Mouse (Mus musculus) gastrocnemius, postnatal 4 days (tissue): ENCODE data around the gene Ppm1a. TPM values are rescaled to one million over a fixed set of nuclear protein-coding genes. Genes with fewer than 3 reads are reported as not detected.
A peak's percentile ranks its signal among the peaks of the same experiment; 100 is the strongest.
"Not testable (repeated sequence)": the region's sequence is repeated elsewhere in the genome, so short reads cannot be mapped to it uniquely, and the experiment has no call there.

Source experiments
- DNase-seq, 2 experiments: peaks; one replicate each; pipeline ENCODE4 v3.0.0; 2021 to 2022; ENCODE audit warnings: low spot score in 2 of 2, mixed read lengths in 2 of 2
- total RNA-seq, 2 experiments: library from RNA; stranded (reverse); gene quantifications; 2 replicates each; pipeline ENCODE4 v1.2.3; 2021

Gene Ppm1a
- total RNA-seq, 2 experiments from 2014 or later: 220 to 234 TPM

DNA sequence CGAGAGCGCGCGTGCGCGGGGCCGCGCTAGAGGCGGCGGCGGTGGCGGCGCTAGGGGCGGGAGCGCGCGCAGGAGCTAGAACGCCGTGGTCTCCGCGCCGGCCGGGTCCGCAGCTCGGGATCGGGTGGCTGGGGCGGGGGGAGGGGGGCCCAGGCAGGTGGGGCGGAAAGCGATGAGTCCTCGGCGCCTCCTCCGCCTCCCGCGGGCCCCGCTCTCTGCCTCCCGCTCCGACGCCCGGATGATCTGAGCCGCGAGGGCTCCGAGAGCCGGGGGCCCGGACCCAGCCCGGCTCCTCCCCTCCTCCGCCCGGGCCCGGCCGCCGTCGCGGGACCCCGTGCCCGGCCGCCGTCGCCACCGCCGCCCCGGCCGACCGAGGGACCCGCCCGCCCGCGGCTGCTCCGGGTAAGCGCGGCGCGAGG is 4.0 kb downstream of the Ppm1a start:
- DNase-seq: no peak

DNA sequence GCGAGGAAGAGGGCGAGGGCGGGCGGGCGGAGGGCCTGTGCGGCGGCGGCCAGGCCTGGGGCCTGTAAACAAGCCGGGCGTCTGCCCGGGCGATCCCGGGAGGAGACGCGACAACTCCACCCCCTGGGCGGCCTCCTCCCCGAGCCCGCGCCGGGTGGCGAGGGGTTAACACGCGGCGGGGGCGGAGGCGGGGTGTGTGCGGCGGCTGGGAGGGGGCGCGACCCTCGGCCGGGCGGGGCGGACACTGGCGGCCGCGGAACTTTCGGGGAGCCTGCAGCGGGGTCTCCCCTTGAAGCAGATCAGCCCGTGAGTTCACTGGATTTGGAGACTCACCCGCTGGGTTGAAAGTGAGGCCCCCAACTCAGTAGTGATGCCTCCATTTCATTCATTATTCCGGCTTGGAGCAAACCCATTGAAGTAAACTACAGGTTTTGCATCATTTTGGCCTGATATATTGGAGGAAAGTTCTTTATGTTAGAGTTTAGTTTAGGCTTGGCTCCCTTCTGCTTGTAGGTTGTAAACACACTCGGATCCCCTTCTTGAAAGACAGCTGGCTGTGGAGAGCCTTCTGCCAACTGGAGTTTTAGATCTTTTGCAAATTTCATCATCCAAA is 4.5 kb downstream of the Ppm1a start:
- peak; percentile 64 to 79 for DNase-seq

DNA sequence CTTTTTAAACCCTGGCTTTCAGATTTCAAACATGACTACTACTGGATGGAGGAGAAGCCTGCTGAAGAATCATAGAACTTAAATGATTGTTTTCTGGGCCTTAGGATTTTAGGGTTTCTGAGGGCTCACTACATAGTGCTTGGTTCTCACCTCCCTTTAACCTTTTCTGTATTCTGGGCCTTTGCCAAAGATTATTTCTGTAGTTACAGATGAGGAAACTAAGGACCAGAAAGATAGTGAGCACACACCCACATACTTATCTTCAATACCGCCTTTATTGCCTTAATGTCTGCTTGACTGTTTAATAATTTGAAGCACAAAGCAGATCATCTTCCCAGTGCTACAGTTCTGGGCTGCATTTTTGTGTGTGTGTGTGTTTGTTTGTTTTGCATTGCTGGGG is 5.2 kb downstream of the Ppm1a start:
- DNase-seq: no peak

GRCm38 (mm10) chr12:72763156-72763555 is 5.9 kb downstream of the Ppm1a start:
- no peak for DNase-seq

DNA sequence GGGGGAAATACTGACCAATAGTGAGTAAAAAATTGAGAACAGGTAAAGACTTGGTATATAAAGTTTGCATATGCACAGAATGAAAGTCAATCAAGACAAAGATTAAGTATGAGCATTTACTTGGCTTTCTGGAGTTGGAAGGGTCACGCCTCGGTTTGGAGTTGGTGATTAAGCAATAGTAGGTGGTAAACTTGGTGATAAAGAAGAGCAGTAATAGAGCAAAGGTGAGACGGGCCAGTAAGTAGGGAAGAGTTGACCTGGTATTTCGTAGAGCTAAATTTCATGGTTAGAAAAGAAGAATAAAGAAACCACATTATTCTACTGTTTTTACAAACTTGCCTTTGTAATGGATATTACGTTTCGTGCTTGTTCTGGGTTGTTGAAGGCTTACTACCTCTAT is 10.6 kb downstream of the Ppm1a start:
- no peak for DNase-seq

DNA sequence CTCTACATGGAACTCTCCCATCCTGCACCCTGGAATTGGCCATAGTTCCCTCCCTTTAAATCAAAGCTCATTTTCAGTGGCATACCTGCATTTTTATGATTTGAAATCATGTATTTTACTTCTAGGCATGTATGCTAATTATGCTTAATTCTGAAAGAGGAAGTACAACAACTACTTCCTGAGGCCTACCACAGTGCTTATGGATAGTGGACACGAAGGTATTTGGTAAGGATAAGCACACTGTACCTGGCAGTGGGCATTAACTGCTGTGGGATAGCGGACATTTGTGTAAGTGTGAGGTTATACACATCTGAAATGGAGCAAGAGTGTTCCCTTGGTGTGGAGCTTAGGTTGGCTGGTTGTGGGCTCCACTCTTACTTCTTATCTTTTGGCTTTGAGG is 11.0 kb downstream of the Ppm1a start:
- no peak for DNase-seq

DNA sequence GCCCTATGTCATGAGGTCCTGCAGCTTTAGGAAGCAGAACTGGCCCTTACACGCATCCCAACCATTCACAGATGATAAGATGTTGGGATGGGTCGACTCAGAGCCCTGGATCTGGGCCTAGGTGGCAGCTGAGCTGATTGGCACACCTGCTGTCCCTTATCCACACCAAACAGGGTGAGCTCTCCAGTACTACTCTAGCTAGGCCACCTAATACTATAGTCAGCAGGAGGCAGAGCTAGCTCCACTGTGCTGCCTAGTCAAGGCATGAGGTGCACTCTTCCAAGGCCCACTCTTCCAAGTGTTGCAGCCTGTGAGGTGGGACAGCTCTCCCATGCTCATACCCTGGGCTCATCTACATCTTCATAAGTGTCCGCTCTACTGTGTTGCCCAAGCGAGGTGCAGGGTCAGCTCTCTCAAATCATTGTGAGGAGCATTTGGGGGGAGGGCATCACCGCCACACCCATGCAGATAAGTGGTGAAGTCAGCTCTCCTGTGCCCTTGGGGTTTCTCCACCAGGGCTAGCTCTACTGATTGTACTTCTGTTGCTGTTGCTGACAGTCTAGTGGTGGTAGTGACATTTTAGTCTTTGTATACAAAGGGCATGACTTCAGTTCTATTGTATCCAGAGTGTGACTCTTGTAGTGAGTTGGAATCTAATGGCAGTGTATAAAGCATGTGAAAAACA is 12.4 kb downstream of the Ppm1a start:
- DNase-seq: no peak

DNA sequence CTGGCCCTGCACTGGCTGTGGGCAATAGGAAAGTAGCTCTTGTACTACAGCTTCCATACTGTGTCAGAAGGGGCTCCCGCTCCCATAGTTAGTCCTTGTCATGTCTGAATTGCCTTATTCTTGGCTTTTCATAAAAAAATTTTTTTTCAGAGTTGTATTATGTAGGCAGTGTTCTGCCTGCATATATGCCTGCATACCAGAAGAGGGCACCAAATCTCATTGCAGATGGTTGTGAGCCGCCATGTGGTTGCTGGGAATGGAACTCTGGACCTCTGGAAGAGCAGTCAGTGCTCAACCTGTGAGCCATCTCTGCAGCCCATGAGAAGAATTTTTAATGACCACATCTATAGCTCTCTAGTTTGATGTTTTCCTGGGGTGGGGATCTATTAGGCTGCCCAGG is 13.9 kb downstream of the Ppm1a start:
- no peak for DNase-seq

- DNase-seq: no peak
Measured at GRCm38 (mm10) chr12:72771711-72772110, 14.5 kb downstream of the Ppm1a start.

DNA sequence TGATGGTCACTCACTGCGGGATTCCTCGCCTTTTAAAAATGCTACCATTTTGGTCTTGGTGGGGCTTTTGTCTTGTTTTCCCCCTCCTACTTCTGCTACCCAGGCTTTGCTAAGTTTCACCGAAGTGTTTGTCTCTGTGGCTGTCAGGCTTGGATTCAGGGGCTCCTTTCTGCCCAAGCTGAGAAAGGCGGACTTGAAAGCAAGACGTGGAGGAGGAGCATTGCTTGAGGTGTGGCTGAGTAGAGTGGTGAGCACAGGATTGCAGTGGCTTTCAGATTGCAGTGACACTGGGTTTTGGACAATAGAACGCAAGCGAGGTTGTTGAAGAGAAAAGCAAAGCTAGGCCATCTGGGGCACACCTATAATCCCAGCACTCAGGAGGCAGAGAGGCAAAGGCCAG is 16.7 kb downstream of the Ppm1a start:
- DNase-seq: no peak

DNA sequence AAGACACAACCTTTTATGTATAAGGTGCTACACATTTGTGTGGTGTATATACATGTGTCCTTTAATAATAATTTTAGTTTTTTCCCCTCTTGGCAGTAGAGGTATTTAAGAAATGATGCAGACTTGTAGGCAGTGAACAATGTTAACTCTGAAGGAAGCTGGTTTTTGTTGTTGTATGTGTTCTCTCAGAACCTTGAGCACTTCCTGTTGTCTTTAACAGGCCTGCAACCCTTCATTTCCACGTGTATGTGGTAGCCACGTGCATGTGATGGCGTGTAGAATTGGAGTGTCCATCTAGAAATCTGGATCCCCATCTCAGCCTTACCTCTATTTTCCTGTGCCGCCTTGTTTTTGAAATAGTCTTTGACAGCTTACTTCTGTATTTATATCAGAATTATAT is 20.0 kb downstream of the Ppm1a start:
- DNase-seq: no peak

DNA sequence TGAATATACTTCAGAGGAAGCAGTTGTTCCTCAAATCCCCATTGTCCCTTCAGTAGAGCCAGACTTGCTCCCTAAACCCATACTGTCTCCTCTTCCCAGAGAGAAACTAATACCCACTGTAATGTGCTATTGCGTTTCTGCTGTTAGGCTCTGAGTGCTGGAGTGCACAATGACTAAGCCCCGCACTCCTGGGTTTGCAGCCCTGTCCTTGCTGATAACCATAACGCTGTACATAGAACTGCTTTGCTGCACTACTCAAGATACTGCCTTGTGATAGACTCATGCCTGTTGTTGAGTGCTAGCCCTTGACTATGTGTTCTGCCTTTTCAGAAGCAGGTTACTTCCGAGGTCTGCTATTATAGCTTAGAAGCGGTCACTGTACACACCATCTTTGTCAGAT is 22.9 kb downstream of the Ppm1a start:
- no peak for DNase-seq

DNA sequence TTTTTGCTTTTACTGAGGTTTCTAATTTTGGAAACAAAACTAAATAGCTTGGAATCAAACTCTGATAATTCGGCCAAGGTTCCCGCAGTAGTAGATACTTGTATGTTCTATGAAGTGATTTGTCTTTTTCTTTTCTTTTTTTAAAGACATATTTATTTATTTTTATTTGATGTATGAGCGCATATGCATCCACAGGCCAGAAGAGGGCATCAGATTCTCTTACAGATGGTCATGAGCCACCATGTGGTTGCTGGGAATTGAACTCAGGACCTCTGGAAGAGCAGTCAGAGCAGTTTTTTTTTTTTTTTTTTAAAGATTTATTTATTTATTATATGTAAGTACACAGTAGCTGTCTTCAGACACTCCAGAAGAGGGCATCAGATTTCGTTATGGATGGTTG is 25.5 kb downstream of the Ppm1a start:
- not testable (repeated sequence) for DNase-seq

- DNase-seq: no peak
Measured at GRCm38 (mm10) chr12:72785183-72785930, 28.1 kb downstream of the Ppm1a start.

- no peak for DNase-seq
Measured at GRCm38 (mm10) chr12:72786551-72786950, 29.3 kb downstream of the Ppm1a start.

GRCm38 (mm10) chr12:72786986-72787385 is 29.7 kb downstream of the Ppm1a start:
- DNase-seq: no peak

GRCm38 (mm10) chr12:72790538-72790937 is 33.3 kb downstream of the Ppm1a start:
- no peak for DNase-seq

DNA sequence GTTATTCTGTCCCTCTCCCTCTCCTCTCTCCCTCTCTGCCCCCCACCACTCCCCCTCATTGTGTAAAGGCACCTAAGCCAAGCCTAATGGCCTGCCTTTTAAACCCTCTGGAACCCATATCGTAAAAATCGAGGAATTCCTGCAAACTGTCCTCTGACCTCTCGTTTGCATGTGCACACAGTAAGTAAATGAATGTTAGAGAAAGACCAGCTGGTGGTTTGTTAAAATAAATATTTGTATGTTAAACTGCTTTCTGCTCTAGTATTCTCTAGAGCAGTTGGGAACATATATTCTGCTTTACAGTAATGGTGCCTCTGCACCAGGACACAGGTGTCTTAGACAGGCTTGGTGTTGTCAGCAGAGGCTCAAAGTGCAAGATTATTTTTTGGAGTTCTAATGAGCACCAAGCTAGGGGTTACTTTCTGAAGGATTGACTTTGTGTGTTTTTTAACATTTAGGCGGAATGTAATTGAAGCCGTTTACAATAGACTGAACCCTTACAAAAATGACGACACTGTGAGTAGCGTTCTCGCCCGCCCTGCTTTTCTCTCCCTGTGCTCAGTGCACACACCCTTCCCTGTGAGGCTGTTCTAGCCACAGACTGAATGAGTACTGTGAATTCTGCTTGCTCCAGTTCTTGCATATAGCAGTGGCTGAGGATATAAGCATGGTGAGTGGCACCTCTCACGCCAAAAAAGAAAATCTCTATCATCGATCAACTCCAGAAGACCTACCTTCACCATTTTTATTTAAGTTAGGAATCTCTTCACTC is 35.3 kb downstream of the Ppm1a start:
- DNase-seq: no peak

- DNase-seq: no peak
Measured at GRCm38 (mm10) chr12:72793983-72794382, 36.7 kb downstream of the Ppm1a start.

GRCm38 (mm10) chr12:72809798-72810197 is 52.5 kb downstream of the Ppm1a start:
- DNase-seq: no peak

DNA sequence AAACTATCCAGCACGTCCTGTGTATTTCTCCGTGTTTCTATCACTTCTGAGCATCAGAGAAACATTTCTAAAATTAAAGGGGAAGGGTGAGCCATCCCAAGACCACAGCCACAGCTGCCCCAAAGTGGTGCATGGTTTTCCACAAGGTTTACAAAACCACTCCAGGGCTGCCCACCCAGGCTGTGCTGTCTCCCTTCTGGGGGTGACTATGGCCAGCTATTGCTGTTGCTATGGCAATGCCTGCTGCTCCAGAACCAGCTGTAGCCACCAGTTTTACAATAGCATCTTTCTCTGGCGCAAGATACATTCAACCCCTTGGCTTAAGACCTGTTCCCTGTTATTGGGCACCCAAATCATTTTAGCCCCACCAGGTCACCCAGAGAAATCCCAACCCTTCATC is 54.3 kb downstream of the Ppm1a start:
- no peak for DNase-seq
